Mouse (Mus musculus): ENCODE measurements around the gene Srrm1.

DNA sequence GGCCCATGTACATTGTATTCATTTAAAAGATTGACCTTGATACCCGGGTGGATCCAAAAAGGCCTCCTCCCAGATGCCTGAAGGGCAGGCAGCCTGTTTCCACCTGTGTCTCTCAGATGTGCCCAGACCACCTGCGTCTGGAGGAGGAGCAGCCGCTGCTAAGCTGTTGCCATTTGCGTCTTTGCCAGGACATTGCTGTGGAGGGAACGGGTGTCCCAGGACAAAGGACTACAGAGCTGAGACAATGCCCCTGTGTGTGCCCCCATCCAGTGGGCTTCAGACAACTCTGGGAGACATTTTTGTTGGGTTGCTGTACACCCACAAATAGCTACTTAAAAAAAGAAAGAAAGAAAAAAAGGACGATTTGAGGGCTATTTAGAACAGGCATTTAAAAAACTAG is 9.7 kb upstream of the Srrm1 start:
- TF ChIP-seq EP300 (IDR thresholded peaks at IDR 0.05) (no peak), CTCF (IDR thresholded peaks at IDR 0.05) (no peak)

Measured in lung, postnatal 0 days (tissue).